Mouse (Mus musculus): Measurements from ENCODE around the gene Cchcr1. TPM values are rescaled to one million over a fixed set of nuclear protein-coding genes. Genes with fewer than 3 reads are reported as not detected.

The Cchcr1 gene
- polyA plus RNA-seq, 1 experiment from 2014 or later: 5.1 TPM

GRCm38 (mm10) chr17:35542761-35543411 lies 26.0 kb downstream of the Cchcr1 start:
- TF ChIP-seq EP300 (IDR thresholded peaks at IDR 0.05) (no peak), CTCF (IDR thresholded peaks at IDR 0.05) (no peak)
- no peak for ATAC-seq
- H3K4me1 ChIP-seq (ENCODE audit: insufficient read depth, low read depth, low read length): 0 out of 2 replicates have a peak, but pooled peaks cover 3% of the 10 kb centered on the region
- DNase-seq (ENCODE audit: low spot score): no peak
- H3K36me3 ChIP-seq (ENCODE audit: insufficient read depth, low read length): no peaks in the 10 kb centered on the region
- H3K4me2 ChIP-seq (replicated peaks; ENCODE audit: low read depth, low read length): no peak overlapping the region
- no peaks in the 10 kb centered on the region for H3K9me3 ChIP-seq (ENCODE audit: low read length)
- H3K9ac ChIP-seq (replicated peaks; ENCODE audit: low read depth): no peak overlapping the region
- WGBS: 74% methylated on average over 15 of the region's 15 CpGs
- H3K27me3 ChIP-seq (replicated peaks; ENCODE audit: insufficient read depth, low read length): no peaks in the 10 kb centered on the region; the same call in 1 of the 2 replicates
- no peak overlapping the region for H3K4me3 ChIP-seq (ENCODE audit: low read depth, low read length)
- H3K27ac ChIP-seq (ENCODE audit: low read length): no peak overlapping the region

GRCm38 (mm10) chr17:35543412-35543861 lies 26.5 kb downstream of the Cchcr1 start:
- H3K27ac ChIP-seq (ENCODE audit: low read length): no peak overlapping the region
- TF ChIP-seq CTCF (IDR thresholded peaks at IDR 0.05) (no peak), EP300 (IDR thresholded peaks at IDR 0.05) (no peak)
- no peaks in the 10 kb centered on the region for H3K9me3 ChIP-seq (ENCODE audit: low read length)
- ATAC-seq (peak; percentile 58), DNase-seq (ENCODE audit: low spot score) (peak; percentile 60)
- H3K4me3 ChIP-seq (ENCODE audit: low read depth, low read length): no peak overlapping the region
- H3K4me2 ChIP-seq (replicated peaks; ENCODE audit: low read depth, low read length): no peak overlapping the region
- H3K36me3 ChIP-seq (ENCODE audit: insufficient read depth, low read length): no peaks in the 10 kb centered on the region
- no peak overlapping the region for H3K9ac ChIP-seq (replicated peaks; ENCODE audit: low read depth)
- WGBS: 38% methylated on average over 14 of the region's 14 CpGs
- peaks cover 4% of the 10 kb centered on the region; the same call in 1 of the 2 replicates for H3K4me1 ChIP-seq (ENCODE audit: insufficient read depth, low read depth, low read length)
- no peaks in the 10 kb centered on the region for H3K27me3 ChIP-seq (replicated peaks; ENCODE audit: insufficient read depth, low read length)

DNA sequence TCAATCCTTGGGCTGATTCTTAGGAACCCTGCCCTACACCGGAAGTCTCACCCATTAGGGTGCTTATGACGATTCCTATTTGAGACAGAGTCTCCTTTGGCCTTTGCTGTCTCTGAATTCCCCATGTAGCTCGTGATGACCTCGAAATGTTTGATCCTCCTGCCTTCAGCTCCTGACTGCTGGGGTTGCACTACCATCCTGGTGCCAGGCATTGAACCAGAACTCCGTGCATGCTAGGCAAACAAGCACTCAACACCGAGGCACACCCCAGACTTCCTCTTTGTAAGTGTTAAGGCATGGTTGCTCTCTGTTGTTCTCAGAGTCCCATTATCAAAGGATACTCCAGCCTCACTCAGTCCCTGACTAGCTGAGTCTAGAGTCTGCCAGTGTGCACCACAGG lies 27.1 kb downstream of the Cchcr1 start:
- Histone ChIP-seq H3K4me2 (replicated peaks; ENCODE audit: low read depth, low read length) (no peak overlapping the region), H3K9ac (replicated peaks; ENCODE audit: low read depth) (no peak overlapping the region), H3K4me1 (ENCODE audit: insufficient read depth, low read depth, low read length) (peaks cover 9% of the 10 kb centered on the region), H3K27ac (ENCODE audit: low read length) (no peak overlapping the region), H3K36me3 (ENCODE audit: insufficient read depth, low read length) (no peaks in the 10 kb centered on the region), H3K27me3 (replicated peaks; ENCODE audit: insufficient read depth, low read length) (no peaks in the 10 kb centered on the region), H3K4me3 (ENCODE audit: low read depth, low read length) (no peak overlapping the region), H3K9me3 (ENCODE audit: low read length) (no peaks in the 10 kb centered on the region)
- 54% methylated on average over 6 of the region's 6 CpGs for WGBS
- DNase-seq (ENCODE audit: low spot score) (no peak), ATAC-seq (no peak)
- TF ChIP-seq EP300 (IDR thresholded peaks at IDR 0.05) (no peak), CTCF (IDR thresholded peaks at IDR 0.05) (no peak)

DNA sequence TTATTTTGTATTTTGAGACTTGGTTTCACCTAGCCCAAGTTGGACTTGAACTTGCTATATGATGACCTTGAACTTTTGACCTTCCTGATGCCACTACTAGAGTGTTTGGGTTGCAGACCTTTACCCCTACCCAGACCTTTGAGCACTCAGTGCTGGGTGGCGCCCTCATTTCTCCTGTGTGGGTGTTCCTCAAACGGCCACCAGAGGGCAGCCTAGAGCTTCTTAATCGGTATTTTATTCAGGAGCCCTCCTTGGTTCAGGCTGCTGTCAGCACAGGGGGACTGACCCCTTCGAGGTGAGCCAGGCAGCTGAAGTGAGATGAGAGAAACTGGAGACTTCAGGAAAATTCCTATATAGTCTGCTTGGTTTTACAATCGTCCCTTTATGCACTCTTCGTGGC lies 27.8 kb downstream of the Cchcr1 start:
- WGBS: 28% methylated on average over 6 of the region's 6 CpGs
- Histone ChIP-seq H3K27ac (ENCODE audit: low read length) (no peak overlapping the region), H3K4me1 (ENCODE audit: insufficient read depth, low read depth, low read length) (peaks cover 11% of the 10 kb centered on the region), H3K4me3 (ENCODE audit: low read depth, low read length) (no peak overlapping the region), H3K9ac (replicated peaks; ENCODE audit: low read depth) (no peak overlapping the region), H3K9me3 (ENCODE audit: low read length) (no peaks in the 10 kb centered on the region), H3K27me3 (replicated peaks; ENCODE audit: insufficient read depth, low read length) (no peaks in the 10 kb centered on the region), H3K36me3 (ENCODE audit: insufficient read depth, low read length) (no peaks in the 10 kb centered on the region), H3K4me2 (replicated peaks; ENCODE audit: low read depth, low read length) (no peak overlapping the region)
- TF ChIP-seq CTCF (IDR thresholded peaks at IDR 0.05) (peak; percentile 79), EP300 (IDR thresholded peaks at IDR 0.05) (no peak)
- 0 out of 2 replicates have a peak, but pooled peaks have one; percentile 10 for ATAC-seq
- peak; percentile 32 for DNase-seq (ENCODE audit: low spot score)

DNA sequence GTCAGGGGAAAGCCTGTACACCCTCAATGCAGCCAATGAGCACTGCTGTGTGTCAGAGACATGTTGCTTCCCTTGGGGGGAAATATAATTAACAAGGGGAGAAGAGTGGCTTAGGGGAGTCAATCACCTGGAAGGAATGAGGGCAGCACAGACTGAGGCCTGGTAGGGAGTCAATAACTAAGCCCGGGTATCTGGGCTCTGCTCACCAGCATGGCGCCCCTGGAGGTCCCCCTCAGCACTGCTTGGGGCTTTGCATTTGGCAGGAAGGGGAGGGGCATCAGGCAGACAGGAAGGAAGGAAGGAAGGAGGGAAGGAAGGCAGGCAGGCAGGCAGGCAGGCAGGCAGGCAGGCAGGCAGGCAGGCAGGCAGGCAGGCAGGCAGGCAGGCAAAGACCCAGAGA lies 30.6 kb downstream of the Cchcr1 start:
- Histone ChIP-seq H3K4me1 (ENCODE audit: insufficient read depth, low read depth, low read length) (peaks cover 16% of the 10 kb centered on the region), H3K27me3 (replicated peaks; ENCODE audit: insufficient read depth, low read length) (no peaks in the 10 kb centered on the region), H3K4me3 (ENCODE audit: low read depth, low read length) (no peak overlapping the region), H3K27ac (ENCODE audit: low read length) (no peak overlapping the region), H3K4me2 (replicated peaks; ENCODE audit: low read depth, low read length) (no peak overlapping the region), H3K9me3 (ENCODE audit: low read length) (no peaks in the 10 kb centered on the region), H3K36me3 (ENCODE audit: insufficient read depth, low read length) (no peaks in the 10 kb centered on the region), H3K9ac (replicated peaks; ENCODE audit: low read depth) (no peak overlapping the region)
- no peak for TF ChIP-seq EP300 (IDR thresholded peaks at IDR 0.05)
- no peak for TF ChIP-seq CTCF (IDR thresholded peaks at IDR 0.05)
- DNase-seq (ENCODE audit: low spot score) (no peak), ATAC-seq (no peak)
- 70% methylated on average over 1 of the region's 2 CpGs for WGBS

- ATAC-seq (no peak), DNase-seq (ENCODE audit: low spot score) (peak; percentile 25)
- H3K27me3 ChIP-seq (replicated peaks; ENCODE audit: insufficient read depth, low read length): no peaks in the 10 kb centered on the region
- peak overlapping the region; percentile 66 for H3K27ac ChIP-seq (ENCODE audit: low read length)
- H3K4me2 ChIP-seq (replicated peaks; ENCODE audit: low read depth, low read length): no peak overlapping the region
- no peak for TF ChIP-seq EP300 (IDR thresholded peaks at IDR 0.05)
- 15% methylated on average over 5 of the region's 5 CpGs for WGBS
- no peaks in the 10 kb centered on the region for H3K9me3 ChIP-seq (ENCODE audit: low read length)
- no peak overlapping the region for H3K4me3 ChIP-seq (ENCODE audit: low read depth, low read length)
- H3K36me3 ChIP-seq (ENCODE audit: insufficient read depth, low read length): no peaks in the 10 kb centered on the region
- H3K4me1 ChIP-seq (ENCODE audit: insufficient read depth, low read depth, low read length): peaks cover 16% of the 10 kb centered on the region
- no peak overlapping the region for H3K9ac ChIP-seq (replicated peaks; ENCODE audit: low read depth)
Observed at GRCm38 (mm10) chr17:35548636-35549035, 31.7 kb downstream of the Cchcr1 start.

Measured in lung, postnatal 0 days (tissue).